ENCODE assay signal across 23 mouse cellular contexts in genomic region chr10:112837400-112838035, GRCm38 (mm10).
DNase-seq lines count a peak whose midpoint lies in the region; ATAC-seq and TF ChIP-seq lines count a peak whose summit lies in the region.
"Had no signal": no experiment of that assay in that cellular context is flagged by ENCODE, and none has a peak within 500 bp of the region (broad histone marks: within the 10 kb centered on the region; RNA-seq: fewer than 3 reads in every experiment).

No protein-coding gene starts in this region.

- H3K27ac ChIP-seq in bone marrow, adult 2 months (ENCODE audit: control insufficient read depth, insufficient read depth, low read depth, low read length, poor library complexity), result no peak overlapping the region
- H3K27ac ChIP-seq: embryonic facial prominence, embryonic 12.5 days; embryonic facial prominence, embryonic 15.5 days; gastrocnemius, adult 2 months; heart, adult 2 months; heart, embryonic 10.5 days; heart, embryonic 13.5 days; hindbrain, embryonic 12.5 days; hindbrain, embryonic 15.5 days had no signal

- WGBS in bone marrow, adult 2 months, result 32% methylated on average over 11 of the region's 11 CpGs

- ATAC-seq in megakaryocyte, adult 5-6 weeks (ENCODE audit: poor library complexity, severe bottlenecking), result peak; percentile 68
- ATAC-seq: activated CD4-positive, CD25-positive, alpha-beta regulatory T cell, adult 4 months; forebrain, embryonic 14.5 days; forebrain, postnatal 0 days had no signal

- no peak for TF ChIP-seq POLR2A in bone marrow, adult 2 months (IDR thresholded peaks at IDR 0.05; ENCODE audit: borderline replicate concordance, control insufficient read depth, low read depth, low read length)

- peak overlapping the region; percentile 75 for H3K4me3 ChIP-seq in bone marrow, adult 2 months (replicated peaks; ENCODE audit: control insufficient read depth, low read depth, low read length)
- H3K4me3 ChIP-seq: embryonic facial prominence, embryonic 12.5 days; embryonic facial prominence, embryonic 15.5 days; gastrocnemius, adult 2 months; heart, adult 2 months; heart, embryonic 10.5 days; heart, embryonic 13.5 days; hindbrain, embryonic 12.5 days; hindbrain, embryonic 15.5 days had no signal

- no peak for TF ChIP-seq CTCF in bone marrow, adult 2 months (IDR thresholded peaks at IDR 0.05; ENCODE audit: control insufficient read depth, insufficient read depth, low read length)

- H3K4me1 ChIP-seq in bone marrow, adult 2 months (ENCODE audit: control insufficient read depth, insufficient read depth, low read length), result no peaks in the 10 kb centered on the region; the same call in 1 of the 2 replicates
- H3K4me1 ChIP-seq: embryonic facial prominence, embryonic 12.5 days; embryonic facial prominence, embryonic 15.5 days; heart, embryonic 10.5 days; heart, embryonic 13.5 days; hindbrain, embryonic 12.5 days; hindbrain, embryonic 15.5 days had no signal

- peak; percentile 9 for DNase-seq in kidney, adult 9 months
- DNase-seq in kidney, postnatal 4 days, result no peak
- no peak for DNase-seq in left cerebral cortex, adult 11 months (ENCODE audit: low spot score)
- no peak for DNase-seq in thymus, postnatal 10 days (ENCODE audit: low spot score in 2 of 2)
- DNase-seq: adrenal gland, adult 8-10 months; adrenal gland, postnatal 25 days; cerebellum, adult 18-20 months; cerebellum, adult 9-10 months; cerebellum, postnatal 14 days; forebrain, postnatal 0 days; gastrocnemius, adult 2 months; gastrocnemius, postnatal 14 days; heart, adult 2 months had no signal
